Mouse (Mus musculus) hindbrain, embryonic 12.5 days (tissue): ENCODE measurements around the gene Atp6v1g1. TPM values are rescaled to one million over a fixed set of nuclear protein-coding genes. Genes with fewer than 3 reads are reported as not detected.

ENCODE experiments used
- ATAC-seq: fragments of 200-750 bp; cut with Nextera tagmentation; 2 replicates; pipeline ENCODE4 v1.8.0; 2017; ENCODE audit warnings: moderate TSS enrichment; ENCODE audit not compliant: low FRiP score
- H3K27ac ChIP-seq: fragments of 300-500 bp; sonication (generic); 2 replicates; pipeline ENCODE4 v1.5.1; 2016; ENCODE audit warnings: mild to moderate bottlenecking
- H3K27me3 ChIP-seq: fragments of 300-500 bp; sonication (generic); 2 replicates; pipeline ENCODE4 v1.6.1; 2016; ENCODE audit warnings: mild to moderate bottlenecking
- H3K36me3 ChIP-seq: fragments of 300-500 bp; sonication (generic); 2 replicates; pipeline ENCODE4 v1.6.1; 2016; ENCODE audit warnings: mild to moderate bottlenecking
- H3K4me1 ChIP-seq: fragments of 300-500 bp; sonication (generic); 2 replicates; pipeline ENCODE4 v1.6.1; 2016
- H3K4me2 ChIP-seq: fragments of 300-500 bp; sonication (generic); replicated peaks from 2 replicates; pipeline ENCODE4 v1.6.1; 2016; ENCODE audit warnings: mild to moderate bottlenecking
- H3K4me3 ChIP-seq: fragments of 300-500 bp; sonication (generic); 2 replicates; pipeline ENCODE4 v1.5.1; 2016; ENCODE audit warnings: mild to moderate bottlenecking
- H3K9ac ChIP-seq: fragments of 300-500 bp; sonication (generic); 2 replicates; pipeline ENCODE4 v1.6.1; 2016; ENCODE audit warnings: mild to moderate bottlenecking, moderate library complexity
- H3K9me3 ChIP-seq: fragments of 300-500 bp; sonication (generic); replicated peaks from 2 replicates; pipeline ENCODE4 v1.6.1; 2016; ENCODE audit warnings: mild to moderate bottlenecking
- WGBS: fragments of 180-500 bp; shearing (Covaris S2); methylation state at CpG from one replicate; pipeline ENCODE4 v1.1.7; 2016; 5-methylcytosine and 5-hydroxymethylcytosine counted together
- polyA plus RNA-seq: library from polyadenylated mRNA; unstranded; fragments of >200 nt; fragmentation: Nextera tagmentation; extraction: Ambion mirVana; gene quantifications from 2 replicates; pipeline ENCODE4 v1.2.1, GENCODE M21; 2016

Gene Atp6v1g1
- polyA plus RNA-seq, 1 experiment from 2014 or later: 365 TPM

DNA sequence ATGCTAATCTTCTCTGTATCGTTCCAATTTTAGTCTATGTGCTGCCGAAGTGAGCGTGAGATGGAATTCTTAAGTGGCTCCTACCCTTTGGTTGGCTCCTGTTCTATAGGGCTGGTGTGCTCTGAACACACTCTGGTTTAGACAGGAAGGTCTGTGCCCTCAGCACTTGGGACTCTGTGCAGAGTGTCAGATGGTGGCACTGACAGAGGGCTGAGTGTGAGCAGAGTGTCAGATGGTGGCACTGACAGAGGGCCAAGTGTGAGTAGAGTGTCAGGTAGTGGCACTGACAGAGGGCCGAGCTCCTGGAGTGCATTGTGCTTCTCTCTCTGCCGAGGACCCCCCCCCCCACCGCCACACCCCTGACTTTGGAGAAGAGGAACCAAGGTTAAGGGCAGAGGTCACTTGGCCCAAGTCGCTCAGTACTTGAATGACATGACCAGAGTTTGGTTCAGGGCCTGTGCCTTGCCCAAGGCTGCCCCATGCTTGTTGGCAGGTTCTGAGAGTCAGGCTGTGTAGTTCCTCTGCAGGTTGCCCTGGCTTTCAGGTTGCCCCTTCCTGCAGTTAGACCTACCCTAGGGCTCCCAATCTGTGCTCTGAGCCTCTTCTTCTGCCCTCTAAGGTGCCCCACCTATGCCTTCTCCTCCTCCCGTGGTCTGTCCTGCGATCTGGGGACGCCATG, 23.3 kb downstream of the Atp6v1g1 start:
- H3K36me3 ChIP-seq: no peaks in the 10 kb centered on the region
- H3K4me2 ChIP-seq: no peak overlapping the region
- 88% methylated on average over 10 of the region's 10 CpGs for WGBS
- no peak overlapping the region for H3K27ac ChIP-seq
- no peak overlapping the region for H3K4me3 ChIP-seq
- H3K9me3 ChIP-seq: no peaks in the 10 kb centered on the region
- no peaks in the 10 kb centered on the region for H3K27me3 ChIP-seq
- ATAC-seq: no peak
- peaks cover 13% of the 10 kb centered on the region; the same call in 1 of the 2 replicates for H3K4me1 ChIP-seq
- H3K9ac ChIP-seq: no peak overlapping the region

DNA sequence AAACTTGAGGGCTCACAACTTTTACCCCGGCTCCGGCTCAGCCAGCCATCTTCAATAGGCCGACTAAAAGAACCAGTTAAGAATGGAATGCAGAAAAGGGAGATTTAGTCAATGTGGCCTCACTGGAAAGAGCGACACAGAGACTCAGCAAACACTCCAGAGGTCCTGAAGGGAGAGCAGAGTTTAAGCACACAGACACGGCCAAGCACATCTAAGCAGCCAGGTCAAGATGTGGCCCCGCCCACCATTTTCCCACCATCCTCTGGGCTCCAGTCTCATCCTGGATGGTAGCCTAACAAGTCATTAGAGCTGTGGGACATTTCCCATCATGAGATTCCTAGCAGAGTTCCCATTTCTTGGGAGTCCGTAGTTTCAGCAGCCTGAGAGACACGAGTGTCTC, 24.8 kb downstream of the Atp6v1g1 start:
- 86% methylated on average over 8 of the region's 8 CpGs for WGBS
- no peak for ATAC-seq
- no peaks in the 10 kb centered on the region; the same call in 1 of the 2 replicates for H3K9me3 ChIP-seq
- H3K4me3 ChIP-seq: no peak overlapping the region
- H3K4me2 ChIP-seq: no peak overlapping the region
- peaks cover 13% of the 10 kb centered on the region; the same call in 1 of the 2 replicates for H3K4me1 ChIP-seq
- no peaks in the 10 kb centered on the region for H3K27me3 ChIP-seq
- no peaks in the 10 kb centered on the region for H3K36me3 ChIP-seq
- no peak overlapping the region for H3K27ac ChIP-seq
- H3K9ac ChIP-seq: no peak overlapping the region

- no peaks in the 10 kb centered on the region for H3K36me3 ChIP-seq
- H3K27ac ChIP-seq: peak overlapping the region; percentile 4; the same call in 1 of the 2 replicates
- no peaks in the 10 kb centered on the region; the same call in 1 of the 2 replicates for H3K9me3 ChIP-seq
- H3K9ac ChIP-seq: no peak overlapping the region
- H3K4me3 ChIP-seq: no peak overlapping the region
- ATAC-seq: no peak
- no peak overlapping the region for H3K4me2 ChIP-seq
- 20% methylated on average over 7 of the region's 7 CpGs for WGBS
- no peaks in the 10 kb centered on the region for H3K27me3 ChIP-seq
- H3K4me1 ChIP-seq: peaks cover 13% of the 10 kb centered on the region; the same call in 1 of the 2 replicates
Observed at GRCm38 (mm10) chr4:63570208-63570781, 25.7 kb downstream of the Atp6v1g1 start.

DNA sequence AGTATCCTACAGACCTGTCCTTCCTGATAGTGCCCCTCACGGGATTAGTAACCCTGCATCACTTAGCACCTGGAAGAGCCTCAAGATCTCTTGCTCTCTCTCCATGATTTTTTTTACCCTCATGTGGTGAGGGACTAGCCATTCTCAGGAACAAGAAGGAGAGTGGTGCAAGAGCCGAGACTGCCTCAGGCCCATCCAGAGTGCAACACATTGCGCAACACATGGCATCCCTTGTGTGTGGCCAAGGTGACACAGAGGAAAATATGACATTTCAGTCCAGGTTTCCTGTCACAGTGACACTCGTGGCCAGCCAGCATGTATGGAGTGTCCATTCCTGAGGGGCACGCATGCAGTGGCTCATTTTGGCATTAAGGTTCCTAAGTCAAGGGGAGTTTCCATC, 28.0 kb downstream of the Atp6v1g1 start:
- no peak overlapping the region for H3K9ac ChIP-seq
- H3K4me3 ChIP-seq: no peak overlapping the region
- no peak overlapping the region for H3K27ac ChIP-seq
- no peaks in the 10 kb centered on the region for H3K36me3 ChIP-seq
- peaks cover 3% of the 10 kb centered on the region; the same call in 1 of the 2 replicates for H3K9me3 ChIP-seq
- WGBS: 94% methylated on average over 5 of the region's 5 CpGs
- H3K27me3 ChIP-seq: no peaks in the 10 kb centered on the region
- peaks cover 13% of the 10 kb centered on the region; the same call in 1 of the 2 replicates for H3K4me1 ChIP-seq
- no peak overlapping the region for H3K4me2 ChIP-seq
- no peak for ATAC-seq

DNA sequence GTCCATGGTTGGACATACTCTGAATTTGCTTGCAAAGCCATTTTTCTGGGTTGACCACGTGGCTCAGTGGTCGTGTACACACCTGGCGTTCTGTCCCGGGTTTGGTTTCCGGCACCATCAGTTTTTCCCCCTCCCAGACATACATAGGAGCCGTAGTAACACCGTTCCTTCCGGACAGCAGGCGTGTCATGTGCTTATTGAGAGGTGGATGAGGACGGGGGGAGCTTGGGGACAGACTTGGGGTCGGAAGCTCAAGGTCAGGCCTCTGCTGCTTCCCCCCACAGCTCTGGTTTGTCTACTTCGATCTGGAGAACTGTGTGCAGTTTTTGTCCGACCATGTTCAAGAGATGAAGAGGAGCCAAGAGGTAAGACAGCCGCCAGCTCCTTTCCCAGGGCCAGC, 35.1 kb downstream of the Atp6v1g1 start:
- H3K27ac ChIP-seq: 0 out of 2 replicates have a peak overlapping the region, but pooled peaks have one; percentile 30
- H3K4me2 ChIP-seq: no peak overlapping the region
- WGBS: 78% methylated on average over 14 of the region's 14 CpGs
- H3K36me3 ChIP-seq: no peaks in the 10 kb centered on the region
- H3K27me3 ChIP-seq: no peaks in the 10 kb centered on the region
- no peak for ATAC-seq
- peaks cover 8% of the 10 kb centered on the region for H3K4me1 ChIP-seq
- H3K9ac ChIP-seq: no peak overlapping the region
- peaks cover 6% of the 10 kb centered on the region; the same call in 1 of the 2 replicates for H3K9me3 ChIP-seq
- no peak overlapping the region for H3K4me3 ChIP-seq

DNA sequence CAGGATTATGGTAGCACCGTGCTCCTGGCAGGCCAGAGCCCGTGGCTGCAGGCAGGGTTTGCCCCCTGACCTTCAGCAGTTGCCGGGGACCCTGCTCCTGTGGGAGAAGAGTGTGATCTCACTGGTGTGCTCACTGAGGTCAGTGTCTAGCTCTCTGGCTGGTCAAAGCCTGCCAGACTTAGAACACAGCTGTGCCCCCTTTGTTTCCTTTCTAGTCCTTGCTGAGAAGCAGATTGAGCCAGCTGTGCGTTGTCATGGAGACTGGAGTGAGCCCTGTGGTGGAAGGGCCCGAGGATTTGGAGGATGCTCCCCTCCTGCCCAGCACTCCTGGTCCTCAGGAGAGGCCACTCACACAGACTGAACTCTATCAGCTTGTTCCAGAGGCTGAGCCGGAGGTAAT, 35.5 kb downstream of the Atp6v1g1 start:
- ATAC-seq: peak; percentile 78
- peaks cover 6% of the 10 kb centered on the region; the same call in 1 of the 2 replicates for H3K9me3 ChIP-seq
- H3K4me2 ChIP-seq: no peak overlapping the region
- no peaks in the 10 kb centered on the region for H3K27me3 ChIP-seq
- no peaks in the 10 kb centered on the region for H3K36me3 ChIP-seq
- no peak overlapping the region for H3K9ac ChIP-seq
- WGBS: 21% methylated on average over 6 of the region's 6 CpGs
- 0 out of 2 replicates have a peak overlapping the region, but pooled peaks have one; percentile 30 for H3K27ac ChIP-seq
- no peak overlapping the region for H3K4me3 ChIP-seq
- peaks cover 8% of the 10 kb centered on the region for H3K4me1 ChIP-seq

GRCm38 (mm10) chr4:63582580-63582979, 38.0 kb downstream of the Atp6v1g1 start:
- Histone ChIP-seq H3K9ac (no peak overlapping the region), H3K9me3 (peaks cover 3% of the 10 kb centered on the region; the same call in 1 of the 2 replicates), H3K4me2 (no peak overlapping the region), H3K4me3 (no peak overlapping the region), H3K27ac (no peak overlapping the region), H3K4me1 (peaks cover 8% of the 10 kb centered on the region), H3K27me3 (no peaks in the 10 kb centered on the region), H3K36me3 (no peaks in the 10 kb centered on the region)
- 64% methylated on average over 5 of the region's 5 CpGs for WGBS
- no peak for ATAC-seq

DNA sequence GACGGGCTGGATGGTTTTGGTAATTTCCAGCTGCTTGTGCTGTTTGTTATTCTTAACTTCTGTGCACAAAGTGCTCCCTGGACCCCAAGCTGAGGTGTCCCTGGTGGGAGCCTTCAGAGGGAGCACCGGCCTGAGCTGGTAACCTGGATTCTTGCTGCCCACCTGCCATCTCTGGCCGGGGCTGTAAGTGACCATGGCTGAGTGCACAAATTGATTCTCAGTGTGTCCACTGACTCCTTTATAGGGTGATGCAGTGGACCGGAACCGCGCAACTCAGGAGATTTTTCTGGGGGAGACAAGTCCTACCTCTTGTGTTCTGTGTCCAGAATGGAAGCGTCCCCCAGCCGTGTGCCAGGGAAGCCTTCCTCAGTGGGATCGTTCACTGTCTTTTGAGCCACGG, 40.6 kb downstream of the Atp6v1g1 start:
- no peaks in the 10 kb centered on the region for H3K9me3 ChIP-seq
- WGBS: 73% methylated on average over 10 of the region's 10 CpGs
- H3K4me1 ChIP-seq: peaks cover 2% of the 10 kb centered on the region; the same call in 1 of the 2 replicates
- no peak overlapping the region for H3K4me3 ChIP-seq
- H3K27me3 ChIP-seq: no peaks in the 10 kb centered on the region
- H3K27ac ChIP-seq: no peak overlapping the region
- no peak overlapping the region for H3K9ac ChIP-seq
- no peak for ATAC-seq
- no peaks in the 10 kb centered on the region for H3K36me3 ChIP-seq
- no peak overlapping the region for H3K4me2 ChIP-seq

GRCm38 (mm10) chr4:63586240-63586639, 41.7 kb downstream of the Atp6v1g1 start:
- no peak overlapping the region for H3K27ac ChIP-seq
- H3K9me3 ChIP-seq: no peaks in the 10 kb centered on the region
- WGBS: 77% methylated on average over 2 of the region's 2 CpGs
- H3K4me3 ChIP-seq: no peak overlapping the region
- H3K4me1 ChIP-seq: no peaks in the 10 kb centered on the region
- H3K36me3 ChIP-seq: no peaks in the 10 kb centered on the region
- no peak overlapping the region for H3K9ac ChIP-seq
- no peak overlapping the region for H3K4me2 ChIP-seq
- no peaks in the 10 kb centered on the region for H3K27me3 ChIP-seq
- no peak for ATAC-seq

GRCm38 (mm10) chr4:63589987-63590386, 45.4 kb downstream of the Atp6v1g1 start:
- ATAC-seq: no peak
- Histone ChIP-seq H3K27me3 (no peaks in the 10 kb centered on the region), H3K4me1 (no peaks in the 10 kb centered on the region), H3K4me3 (no peak overlapping the region), H3K9ac (no peak overlapping the region), H3K9me3 (no peaks in the 10 kb centered on the region), H3K4me2 (no peak overlapping the region), H3K36me3 (no peaks in the 10 kb centered on the region), H3K27ac (no peak overlapping the region)
- WGBS: 87% methylated on average over 7 of the region's 7 CpGs

DNA sequence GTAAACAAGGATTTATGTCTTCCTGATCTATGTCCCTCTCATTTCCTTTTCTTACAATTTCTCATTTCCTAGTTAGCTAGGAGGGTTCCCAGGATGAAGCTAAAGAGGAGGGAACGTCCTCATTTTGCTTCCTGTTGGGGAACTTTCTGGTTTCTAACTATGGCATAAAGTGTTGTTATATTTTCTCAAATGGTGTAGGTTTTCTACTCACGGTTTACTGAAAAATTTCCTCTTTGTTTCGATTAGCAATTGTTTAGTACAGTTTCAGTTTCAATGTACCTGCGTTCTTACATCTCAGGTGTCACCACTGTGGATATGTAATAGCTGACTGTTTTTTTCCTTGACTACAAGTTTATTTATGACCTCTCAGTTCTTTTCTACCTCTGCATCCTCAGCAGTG, 46.0 kb downstream of the Atp6v1g1 start:
- no peak for ATAC-seq
- Histone ChIP-seq H3K4me2 (no peak overlapping the region), H3K9me3 (no peaks in the 10 kb centered on the region), H3K27ac (no peak overlapping the region), H3K4me1 (no peaks in the 10 kb centered on the region), H3K36me3 (no peaks in the 10 kb centered on the region), H3K27me3 (no peaks in the 10 kb centered on the region), H3K9ac (no peak overlapping the region), H3K4me3 (no peak overlapping the region)
- WGBS: 87% methylated on average over 4 of the region's 4 CpGs

DNA sequence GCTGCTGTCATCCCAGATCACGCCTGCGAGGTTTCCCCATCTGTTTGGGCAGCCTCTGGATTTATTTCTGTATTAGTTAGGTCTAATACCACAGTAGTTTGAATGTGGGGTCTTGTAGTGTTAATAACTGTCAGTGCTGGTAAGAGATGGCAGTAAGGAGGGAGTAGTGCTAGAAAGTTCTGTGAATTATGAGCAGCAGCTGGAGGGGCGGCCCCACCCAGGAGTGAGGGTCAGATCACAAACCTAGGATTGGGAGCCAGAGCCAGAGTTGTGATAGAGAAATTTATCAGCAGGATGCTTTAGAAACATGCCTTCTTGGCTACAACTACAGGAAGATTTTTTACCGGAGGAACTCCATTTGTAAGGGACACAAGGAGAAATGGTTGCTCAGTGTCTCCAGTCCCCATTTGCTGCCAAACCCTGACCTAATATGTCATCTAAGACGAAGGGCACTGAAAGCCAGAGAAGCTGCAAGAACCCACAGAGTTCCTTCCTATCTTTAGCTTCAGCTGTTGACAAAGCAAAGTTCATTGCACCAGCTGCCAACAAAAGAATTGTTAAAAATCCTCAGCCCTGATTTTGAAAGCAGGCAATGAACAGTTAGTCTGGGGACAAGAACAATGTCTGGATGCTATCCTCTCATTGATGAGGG, 50.0 kb downstream of the Atp6v1g1 start:
- no peaks in the 10 kb centered on the region for H3K9me3 ChIP-seq
- H3K4me1 ChIP-seq: no peaks in the 10 kb centered on the region
- no peak overlapping the region for H3K9ac ChIP-seq
- no peaks in the 10 kb centered on the region for H3K36me3 ChIP-seq
- no peak overlapping the region for H3K4me3 ChIP-seq
- H3K27me3 ChIP-seq: no peaks in the 10 kb centered on the region
- no peak for ATAC-seq
- H3K27ac ChIP-seq: no peak overlapping the region
- 78% methylated on average over 5 of the region's 5 CpGs for WGBS
- no peak overlapping the region for H3K4me2 ChIP-seq
